Mouse (Mus musculus) urinary bladder, postnatal 36 days (tissue): Measurements from ENCODE around the gene Btbd35f1.
"Not testable (repeated sequence)": the region's sequence is repeated elsewhere in the genome, so short reads cannot be mapped to it uniquely, and the experiment has no call there.

ENCODE experiments used
- DNase-seq, 2 experiments: peaks; one replicate each; pipeline ENCODE4 v3.0.0; 2022; ENCODE audit warnings: low spot score in 2 of 2, mixed read lengths in 1 of 2

The Btbd35f1 gene

DNA sequence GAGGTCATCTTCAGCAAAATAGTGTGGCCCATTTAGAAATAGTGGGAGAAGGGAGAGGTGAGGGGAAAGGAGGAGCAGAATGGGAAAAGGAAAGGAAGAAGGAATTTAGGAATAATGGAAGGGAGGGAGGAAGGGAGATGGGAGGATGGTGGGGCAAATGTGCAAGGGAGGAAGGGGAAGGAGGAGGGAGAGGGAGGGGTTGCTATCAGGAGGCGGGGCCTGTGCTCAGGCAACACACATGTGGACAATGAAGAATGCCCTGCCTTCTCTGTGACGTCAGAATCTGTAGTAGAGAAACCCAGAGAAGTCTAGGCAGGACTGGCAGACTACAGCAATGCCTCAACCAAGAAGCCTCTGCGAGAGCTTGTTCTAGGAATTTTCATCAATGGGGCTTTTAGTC, at the start of gene Btbd35f1:
Btbd35f1 (plus strand) TSS at position 301 of the 400 bp plus-strand sequence.
- not testable (repeated sequence) for DNase-seq

GRCm38 (mm10) chrX:32590878-32591542, 31.2 kb downstream of the Btbd35f1 start:
- not testable (repeated sequence) for DNase-seq

DNA sequence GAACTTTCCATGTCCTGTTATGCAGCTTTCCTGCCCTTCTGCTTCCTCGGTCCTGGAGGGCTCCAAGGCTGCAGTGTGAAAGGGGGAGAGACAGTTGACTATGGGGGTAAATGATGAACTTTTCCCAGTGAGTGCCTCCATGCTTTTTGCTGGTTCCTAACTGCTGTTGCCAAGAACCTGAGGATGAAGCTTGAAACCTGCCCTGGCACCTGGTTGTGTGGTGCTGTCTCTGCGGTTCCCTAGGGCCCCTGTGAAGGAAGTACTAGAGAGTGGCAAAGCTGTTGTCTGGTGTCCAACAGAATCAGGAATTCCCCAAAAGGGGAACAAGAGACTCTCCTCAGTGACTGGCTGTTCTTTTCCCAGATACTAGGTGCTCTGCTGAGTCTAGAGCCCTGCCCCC, 41.2 kb downstream of the Btbd35f1 start:
- DNase-seq = not testable (repeated sequence)

DNA sequence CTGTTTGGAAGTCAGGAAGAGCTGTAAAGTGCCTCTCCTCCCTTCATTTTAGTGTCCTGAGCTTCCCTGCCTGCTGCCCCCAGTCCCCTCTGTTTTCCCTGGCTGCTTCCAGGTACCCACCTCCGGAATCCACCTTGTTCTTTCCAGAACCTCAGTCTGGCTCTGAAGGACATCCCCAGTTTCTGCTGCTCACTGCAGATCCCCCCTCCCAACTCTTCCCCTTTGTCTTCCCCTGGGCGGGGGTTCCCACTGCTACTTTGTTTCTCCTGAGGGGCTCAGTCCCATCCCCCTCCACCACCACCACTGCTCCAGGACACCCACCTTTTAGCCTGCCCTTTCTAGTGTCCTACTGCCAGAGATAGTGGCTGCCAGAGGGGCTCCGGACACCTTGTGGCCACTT, 41.6 kb downstream of the Btbd35f1 start:
- not testable (repeated sequence) for DNase-seq
